Mouse (Mus musculus): Measurements from ENCODE around the gene Tmem203. TPM values are rescaled to one million over a fixed set of nuclear protein-coding genes. Genes with fewer than 3 reads are reported as not detected.

Tmem203 gene
- polyA plus RNA-seq, 2 experiments, result 8.8 TPM

DNA sequence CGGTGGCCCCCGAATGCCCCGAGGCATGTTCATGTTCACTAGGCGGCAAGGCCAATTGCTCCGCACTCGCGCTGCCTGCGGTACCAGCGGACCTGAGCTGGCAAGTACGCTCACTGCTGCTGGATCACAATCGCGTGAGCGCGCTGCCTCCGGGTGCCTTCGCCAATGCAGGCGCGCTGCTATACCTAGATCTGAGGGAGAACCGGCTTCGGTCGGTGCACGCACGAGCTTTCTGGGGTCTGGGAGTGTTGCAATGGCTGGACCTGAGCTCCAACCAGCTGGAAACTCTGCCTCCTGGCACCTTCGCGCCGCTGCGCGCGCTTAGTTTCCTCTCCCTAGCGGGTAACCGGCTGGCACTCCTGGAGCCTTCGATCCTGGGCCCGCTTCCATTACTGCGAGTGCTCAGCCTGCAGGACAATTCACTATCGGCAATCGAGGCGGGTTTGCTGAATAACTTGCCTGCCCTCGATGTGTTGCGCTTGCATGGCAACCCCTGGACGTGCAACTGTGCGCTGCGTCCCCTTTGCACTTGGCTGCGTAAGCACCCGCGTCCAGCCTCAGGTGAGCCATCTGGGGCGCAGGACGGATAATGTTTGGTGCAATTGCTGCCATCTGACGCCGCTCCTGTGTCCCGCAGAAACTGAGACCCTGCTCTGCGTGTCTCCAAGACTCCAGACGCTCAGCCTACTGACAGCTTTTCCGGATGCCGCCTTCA lies 35.0 kb downstream of the Tmem203 start:
- H3K4me2 ChIP-seq (ENCODE audit: low read depth), result no peak overlapping the region
- H3K9me3 ChIP-seq (ENCODE audit: control insufficient read depth, low read length), result no peaks in the 10 kb centered on the region
- ATAC-seq (ENCODE audit: insufficient read depth) (no peak), DNase-seq (ENCODE audit: low read depth in 3 of 3, low spot score in 3 of 3) (no peak)
- WGBS (ENCODE audit: insufficient replicate concordance), result 3% methylated on average over 54 of the region's 54 CpGs
- no peak overlapping the region for H3K9ac ChIP-seq (replicated peaks)
- H3K27me3 ChIP-seq (ENCODE audit: control insufficient read depth, insufficient read depth, low read length), result peaks cover 47% of the 10 kb centered on the region
- no peak overlapping the region for H3K4me3 ChIP-seq (ENCODE audit: insufficient read depth in 1 of 2, low read depth in 2 of 2, low read length in 2 of 2)
- H3K36me3 ChIP-seq (replicated peaks; ENCODE audit: control insufficient read depth, insufficient read depth, low read depth), result peaks cover under 1% of the 10 kb centered on the region; the same call in 1 of the 2 replicates
- H3K27ac ChIP-seq, result no peak overlapping the region
- TF ChIP-seq CTCF (IDR thresholded peaks at IDR 0.05; ENCODE audit: low read depth) (no peak), EP300 (IDR thresholded peaks at IDR 0.05; ENCODE audit: low read depth) (no peak)
- H3K4me1 ChIP-seq (replicated peaks; ENCODE audit: control insufficient read depth in 2 of 2, insufficient read depth in 2 of 2, low read length in 1 of 2), result peaks cover 0 to 7% of the 10 kb centered on the region in 2 experiments; a peak in 1 of 4 replicates

DNA sequence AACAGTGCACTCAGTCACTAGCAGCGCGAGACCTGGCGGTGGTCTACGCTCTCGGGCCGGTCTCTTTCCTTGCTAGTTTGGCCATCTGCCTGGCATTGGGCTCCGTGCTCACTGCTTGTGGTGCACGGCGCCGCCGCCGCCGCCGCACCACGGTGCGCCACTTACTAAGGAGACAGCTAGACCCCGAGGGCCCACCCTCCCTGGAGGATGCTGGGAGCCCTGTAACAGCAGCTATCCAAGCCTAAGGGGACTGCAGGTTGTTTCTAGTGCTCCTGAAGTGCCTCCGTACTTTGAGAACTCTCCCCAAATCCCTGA lies 35.5 kb downstream of the Tmem203 start:
- H3K9ac ChIP-seq (replicated peaks), result no peak overlapping the region
- WGBS (ENCODE audit: insufficient replicate concordance), result 3% methylated on average over 18 of the region's 18 CpGs
- no peak for ATAC-seq (ENCODE audit: insufficient read depth)
- H3K27me3 ChIP-seq (ENCODE audit: control insufficient read depth, insufficient read depth, low read length), result peaks cover 47% of the 10 kb centered on the region
- no peak overlapping the region for H3K4me3 ChIP-seq (ENCODE audit: insufficient read depth in 1 of 2, low read depth in 2 of 2, low read length in 2 of 2)
- H3K27ac ChIP-seq, result no peak overlapping the region
- TF ChIP-seq EP300 (IDR thresholded peaks at IDR 0.05; ENCODE audit: low read depth), result no peak
- no peaks in the 10 kb centered on the region; the same call in 1 of the 2 replicates for H3K36me3 ChIP-seq (replicated peaks; ENCODE audit: control insufficient read depth, insufficient read depth, low read depth)
- H3K9me3 ChIP-seq (ENCODE audit: control insufficient read depth, low read length), result no peaks in the 10 kb centered on the region
- DNase-seq (ENCODE audit: low read depth in 3 of 3, low spot score in 3 of 3), result no peak
- peaks cover 0 to 7% of the 10 kb centered on the region in 2 experiments; a peak in 1 of 4 replicates for H3K4me1 ChIP-seq (replicated peaks; ENCODE audit: control insufficient read depth in 2 of 2, insufficient read depth in 2 of 2, low read length in 1 of 2)
- H3K4me2 ChIP-seq (ENCODE audit: low read depth), result no peak overlapping the region

DNA sequence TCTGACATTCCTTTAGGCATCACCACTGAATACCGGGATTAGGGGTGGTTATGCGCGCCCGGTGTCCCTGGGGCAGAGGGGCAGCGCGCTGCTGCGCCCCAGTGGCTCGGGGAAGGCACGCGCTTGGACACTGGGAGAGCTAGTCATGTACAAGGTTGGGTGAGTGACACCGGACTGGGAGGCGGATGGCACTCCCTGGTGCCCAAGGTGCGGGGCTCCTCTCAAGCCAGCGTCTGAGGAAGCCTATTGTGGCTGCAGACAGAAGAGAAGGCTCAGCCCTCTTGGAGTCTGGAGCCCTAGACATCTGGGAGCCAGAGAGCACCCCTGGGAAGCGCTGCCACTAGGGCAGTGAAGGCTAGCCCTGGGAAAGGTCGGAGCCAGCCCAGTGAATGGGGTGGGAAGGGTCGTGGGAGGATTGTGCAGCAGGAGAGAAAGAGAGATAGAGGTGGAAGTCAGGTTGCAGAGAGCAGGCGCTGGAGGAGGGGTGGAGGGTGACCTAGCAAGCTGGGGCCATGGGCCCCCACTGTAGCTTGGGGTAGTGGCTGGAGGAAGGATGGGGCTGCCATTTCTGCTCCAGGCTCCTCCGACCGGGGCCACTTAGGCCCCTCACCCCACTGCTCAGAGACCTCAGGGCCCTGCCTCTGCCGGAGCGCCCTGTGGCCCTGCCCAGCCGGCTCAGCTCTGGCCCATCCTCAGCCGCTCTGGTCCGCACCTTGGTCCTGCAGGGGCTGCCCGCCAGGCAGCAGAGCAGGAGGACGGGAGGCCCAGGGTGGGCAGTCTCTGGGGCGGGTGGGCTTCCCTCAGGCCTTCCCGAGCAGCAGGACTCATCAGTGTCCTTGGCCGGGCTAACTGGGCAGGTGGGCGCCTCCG lies 36.2 kb downstream of the Tmem203 start:
- ATAC-seq (ENCODE audit: insufficient read depth) (no peak), DNase-seq (ENCODE audit: low read depth in 3 of 3, low spot score in 3 of 3) (no peak)
- peaks cover 47% of the 10 kb centered on the region for H3K27me3 ChIP-seq (ENCODE audit: control insufficient read depth, insufficient read depth, low read length)
- no peak overlapping the region for H3K4me2 ChIP-seq (ENCODE audit: low read depth)
- TF ChIP-seq CTCF (IDR thresholded peaks at IDR 0.05; ENCODE audit: low read depth) (no peak), EP300 (IDR thresholded peaks at IDR 0.05; ENCODE audit: low read depth) (no peak)
- no peaks in the 10 kb centered on the region for H3K9me3 ChIP-seq (ENCODE audit: control insufficient read depth, low read length)
- H3K36me3 ChIP-seq (replicated peaks; ENCODE audit: control insufficient read depth, insufficient read depth, low read depth), result no peaks in the 10 kb centered on the region
- H3K4me3 ChIP-seq (ENCODE audit: insufficient read depth in 1 of 2, low read depth in 2 of 2, low read length in 2 of 2), result no peak overlapping the region
- peaks cover 0 to 6% of the 10 kb centered on the region in 2 experiments; a peak in 1 of 4 replicates for H3K4me1 ChIP-seq (replicated peaks; ENCODE audit: control insufficient read depth in 2 of 2, insufficient read depth in 2 of 2, low read length in 1 of 2)
- H3K27ac ChIP-seq, result no peak overlapping the region
- WGBS (ENCODE audit: insufficient replicate concordance), result 8% methylated on average over 31 of the region's 32 CpGs
- no peak overlapping the region for H3K9ac ChIP-seq (replicated peaks)

DNA sequence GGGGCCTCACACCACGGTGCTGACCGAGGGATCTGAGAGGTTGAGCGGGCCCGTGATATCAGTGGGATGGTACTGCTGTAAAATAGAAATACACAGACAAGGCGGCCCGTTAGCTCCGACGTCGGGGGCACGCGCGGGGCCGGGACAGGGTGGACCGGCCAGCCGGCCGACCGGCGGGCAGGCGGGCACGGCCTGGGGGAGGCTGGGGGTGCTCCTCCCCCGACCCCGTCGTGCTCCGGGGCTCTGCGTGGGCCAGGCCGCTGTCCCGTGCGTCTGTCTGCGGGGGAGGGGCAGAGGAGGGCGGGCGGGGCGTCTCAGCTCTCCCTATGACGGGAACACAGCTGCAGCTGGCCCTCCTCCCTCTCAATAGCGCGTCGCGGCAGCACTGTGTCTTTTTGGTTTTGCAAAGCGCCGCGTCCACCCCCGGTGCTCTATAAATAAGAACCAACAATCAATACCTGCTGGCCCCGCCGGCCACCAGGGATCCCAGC lies 36.9 kb downstream of the Tmem203 start:
- peak overlapping the region in 1 of 2 experiments; percentile 25; a peak in 2 of 4 replicates for H3K4me3 ChIP-seq (ENCODE audit: insufficient read depth in 1 of 2, low read depth in 2 of 2, low read length in 2 of 2)
- H3K9me3 ChIP-seq (ENCODE audit: control insufficient read depth, low read length), result no peaks in the 10 kb centered on the region
- peaks cover 47% of the 10 kb centered on the region for H3K27me3 ChIP-seq (ENCODE audit: control insufficient read depth, insufficient read depth, low read length)
- ATAC-seq (ENCODE audit: insufficient read depth) (no peak), DNase-seq (ENCODE audit: low read depth in 3 of 3, low spot score in 3 of 3) (no peak)
- no peak overlapping the region for H3K27ac ChIP-seq
- peak overlapping the region; percentile 33 for H3K4me2 ChIP-seq (ENCODE audit: low read depth)
- WGBS (ENCODE audit: insufficient replicate concordance), result 11% methylated on average over 39 of the region's 43 CpGs
- no peak overlapping the region for H3K9ac ChIP-seq (replicated peaks)
- H3K36me3 ChIP-seq (replicated peaks; ENCODE audit: control insufficient read depth, insufficient read depth, low read depth), result no peaks in the 10 kb centered on the region
- TF ChIP-seq EP300 (IDR thresholded peaks at IDR 0.05; ENCODE audit: low read depth) (no peak), CTCF (IDR thresholded peaks at IDR 0.05; ENCODE audit: low read depth) (no peak)
- 0 out of 4 replicates have a peak, but pooled peaks cover 0 to 3% of the 10 kb centered on the region in 2 experiments for H3K4me1 ChIP-seq (replicated peaks; ENCODE audit: control insufficient read depth in 2 of 2, insufficient read depth in 2 of 2, low read length in 1 of 2)

- Histone ChIP-seq H3K27me3 (ENCODE audit: control insufficient read depth, insufficient read depth, low read length) (peaks cover 50% of the 10 kb centered on the region), H3K4me1 (replicated peaks; ENCODE audit: control insufficient read depth in 2 of 2, insufficient read depth in 2 of 2, low read length in 1 of 2) (no peaks in the 10 kb centered on the region), H3K9ac (replicated peaks) (no peak overlapping the region), H3K36me3 (replicated peaks; ENCODE audit: control insufficient read depth, insufficient read depth, low read depth) (no peaks in the 10 kb centered on the region), H3K4me2 (ENCODE audit: low read depth) (no peak overlapping the region), H3K4me3 (ENCODE audit: insufficient read depth in 1 of 2, low read depth in 2 of 2, low read length in 2 of 2) (no peak overlapping the region), H3K9me3 (ENCODE audit: control insufficient read depth, low read length) (no peaks in the 10 kb centered on the region), H3K27ac (no peak overlapping the region)
- TF ChIP-seq CTCF (IDR thresholded peaks at IDR 0.05; ENCODE audit: low read depth) (peak; percentile 92), EP300 (IDR thresholded peaks at IDR 0.05; ENCODE audit: low read depth) (no peak)
- DNase-seq (ENCODE audit: low read depth in 3 of 3, low spot score in 3 of 3) (peak in 2 of 3 experiments; percentile 26 to 38), ATAC-seq (ENCODE audit: insufficient read depth) (no peak)
- WGBS (ENCODE audit: insufficient replicate concordance), result 0% methylated on average over 1 of the region's 1 CpGs
Observed at GRCm38 (mm10) chr2:25292856-25293255, 37.6 kb downstream of the Tmem203 start.

Measured in liver, embryonic 14.5 days (tissue).